Mouse (Mus musculus) kidney, adult 2 months (tissue): ENCODE data around the gene Krt4. TPM values are rescaled to one million over a fixed set of nuclear protein-coding genes. Genes with fewer than 3 reads are reported as not detected.
A peak's percentile ranks its signal among the peaks of the same experiment; 100 is the strongest.

Source experiments
- DNase-seq: peaks from one replicate; pipeline ENCODE4 v3.0.0; 2021
- H3K27ac ChIP-seq: fragments of 200-500 bp; 2 replicates; pipeline ENCODE4 v1.5.1; 2012; ENCODE audit warnings: low read depth, low read length, control low read depth, inconsistent platforms; ENCODE audit not compliant: insufficient read depth
- H3K27me3 ChIP-seq: fragments of 200-500 bp; replicated peaks from 2 replicates; pipeline ENCODE4 v1.6.1; 2012; ENCODE audit warnings: mild to moderate bottlenecking, moderate library complexity, low read length, inconsistent platforms; ENCODE audit not compliant: control insufficient read depth, insufficient read depth
- H3K36me3 ChIP-seq: fragments of 200-500 bp; 2 replicates; pipeline ENCODE4 v1.6.1; 2012; ENCODE audit warnings: mild to moderate bottlenecking, moderate library complexity, low read length, inconsistent platforms; ENCODE audit not compliant: control insufficient read depth, insufficient read depth
- H3K4me1 ChIP-seq: fragments of 200-500 bp; 2 replicates; pipeline ENCODE4 v1.6.1; 2011; ENCODE audit warnings: low read length; ENCODE audit not compliant: control insufficient read depth, insufficient read depth
- H3K4me3 ChIP-seq: fragments of 200-500 bp; 2 replicates; pipeline ENCODE4 v1.5.1; 2011; ENCODE audit warnings: mild to moderate bottlenecking, low read depth, low read length, control low read depth; ENCODE audit not compliant: insufficient read depth
- CTCF ChIP-seq: fragments of 200-500 bp; conservative IDR thresholded peaks from 2 replicates; pipeline ENCODE4 v1.5.1; 2011; ENCODE audit warnings: low read depth, mild to moderate bottlenecking, control low read depth, low read length, moderate library complexity, mixed read lengths; ENCODE audit not compliant: insufficient read depth, insufficient read length
- POLR2A ChIP-seq: fragments of 200-500 bp; IDR thresholded peaks from one replicate; pipeline ENCODE4 v1.6.1; 2011; ENCODE audit warnings: low read depth, low read length, control low read depth
- WGBS: fragments of 180-500 bp; shearing (Covaris S2); methylation state at CpG from one replicate; pipeline ENCODE4 v1.1.7; 2018; 5-methylcytosine and 5-hydroxymethylcytosine counted together
- polyA plus RNA-seq: library from polyadenylated mRNA; depleted of rRNA; stranded (reverse); fragments of >200 nt; gene quantifications from 2 replicates; pipeline ENCODE4 v1.2.3, GENCODE M21; 2012

Gene Krt4
- polyA plus RNA-seq, 1 experiment, result not detected

GRCm38 (mm10) chr15:101927340-101928080, 3.0 kb upstream of the Krt4 start:
- Histone ChIP-seq H3K36me3 (no peaks in the 10 kb centered on the region), H3K4me3 (no peak overlapping the region), H3K27me3 (no peaks in the 10 kb centered on the region), H3K27ac (no peak overlapping the region), H3K4me1 (no peaks in the 10 kb centered on the region; the same call in 1 of the 2 replicates)
- 24% methylated on average over 12 of the region's 12 CpGs for WGBS
- TF ChIP-seq CTCF (peak; percentile 26; the same call in 1 of the 2 replicates), POLR2A (no peak)
- peak; percentile 92 for DNase-seq

- 87% methylated on average over 1 of the region's 1 CpGs for WGBS
- H3K27ac ChIP-seq, result no peak overlapping the region
- TF ChIP-seq POLR2A (no peak), CTCF (no peak)
- no peaks in the 10 kb centered on the region for H3K27me3 ChIP-seq
- no peaks in the 10 kb centered on the region; the same call in 1 of the 2 replicates for H3K4me1 ChIP-seq
- H3K4me3 ChIP-seq, result no peak overlapping the region
- DNase-seq, result no peak
- H3K36me3 ChIP-seq, result no peaks in the 10 kb centered on the region
Measured at GRCm38 (mm10) chr15:101925041-101925440, 506 bp upstream of the Krt4 start.

GRCm38 (mm10) chr15:101922296-101922695, 2.2 kb downstream of the Krt4 start:
- H3K27me3 ChIP-seq, result no peaks in the 10 kb centered on the region
- 89% methylated on average over 2 of the region's 2 CpGs for WGBS
- H3K4me3 ChIP-seq, result no peak overlapping the region

GRCm38 (mm10) chr15:101916072-101916471, 8.5 kb downstream of the Krt4 start:
- WGBS, result 87% methylated on average over 2 of the region's 2 CpGs
- DNase-seq, result no peak
- no peak for TF ChIP-seq POLR2A
- no peak for TF ChIP-seq CTCF

More at GRCm38 (mm10) chr15:101922296-101922695, 2.2 kb downstream of the Krt4 start:
- Histone ChIP-seq H3K36me3 (no peaks in the 10 kb centered on the region), H3K27ac (no peak overlapping the region), H3K4me1 (no peaks in the 10 kb centered on the region; the same call in 1 of the 2 replicates)
- TF ChIP-seq CTCF (no peak), POLR2A (no peak)
- no peak for DNase-seq

GRCm38 (mm10) chr15:101904849-101905248, 19.7 kb downstream of the Krt4 start:
- WGBS, result 86% methylated on average over 5 of the region's 5 CpGs

More at GRCm38 (mm10) chr15:101916072-101916471, 8.5 kb downstream of the Krt4 start:
- no peak overlapping the region for H3K27ac ChIP-seq
- H3K4me3 ChIP-seq, result no peak overlapping the region
- no peaks in the 10 kb centered on the region for H3K27me3 ChIP-seq
- H3K36me3 ChIP-seq, result no peaks in the 10 kb centered on the region
- H3K4me1 ChIP-seq, result no peaks in the 10 kb centered on the region

GRCm38 (mm10) chr15:101902171-101903149, 22.1 kb downstream of the Krt4 start:
- H3K4me3 ChIP-seq, result no peak overlapping the region
- H3K27me3 ChIP-seq, result no peaks in the 10 kb centered on the region
- H3K4me1 ChIP-seq, result no peaks in the 10 kb centered on the region
- 46% methylated on average over 12 of the region's 12 CpGs for WGBS
- TF ChIP-seq POLR2A (no peak), CTCF (peak; percentile 45)
- H3K36me3 ChIP-seq, result no peaks in the 10 kb centered on the region
- DNase-seq, result peak; percentile 8
- H3K27ac ChIP-seq, result no peak overlapping the region

More at GRCm38 (mm10) chr15:101904849-101905248, 19.7 kb downstream of the Krt4 start:
- Histone ChIP-seq H3K4me1 (no peaks in the 10 kb centered on the region), H3K4me3 (no peak overlapping the region), H3K27me3 (no peaks in the 10 kb centered on the region), H3K27ac (no peak overlapping the region), H3K36me3 (no peaks in the 10 kb centered on the region)
- DNase-seq, result no peak
- TF ChIP-seq CTCF (no peak), POLR2A (no peak)

- Histone ChIP-seq H3K4me1 (no peaks in the 10 kb centered on the region), H3K36me3 (no peaks in the 10 kb centered on the region), H3K4me3 (no peak overlapping the region), H3K27me3 (no peaks in the 10 kb centered on the region), H3K27ac (no peak overlapping the region)
- WGBS, result 92% methylated on average over 4 of the region's 4 CpGs
- no peak for DNase-seq
- no peak for TF ChIP-seq POLR2A
- TF ChIP-seq CTCF, result no peak
Measured at GRCm38 (mm10) chr15:101895216-101895615, 29.3 kb downstream of the Krt4 start.
